Mouse (Mus musculus): ENCODE measurements around the gene Txndc16. TPM values are rescaled to one million over a fixed set of nuclear protein-coding genes. Genes with fewer than 3 reads are reported as not detected.

Txndc16 gene
- total RNA-seq (2021) = 10 to 100 TPM; 16.5 to 17.0 TPM
- 6.6 and 14.6 TPM in 2 replicates for polyA plus RNA-seq (2012; rRNA removed)
- long read RNA-seq, full-length matches to known transcripts = 4 of 7 reads
- long read RNA-seq, partial matches to known transcripts = 0 of 7 reads
- long read RNA-seq, other reads (novel, unspliced or antisense) = 3 of 7 reads

DNA sequence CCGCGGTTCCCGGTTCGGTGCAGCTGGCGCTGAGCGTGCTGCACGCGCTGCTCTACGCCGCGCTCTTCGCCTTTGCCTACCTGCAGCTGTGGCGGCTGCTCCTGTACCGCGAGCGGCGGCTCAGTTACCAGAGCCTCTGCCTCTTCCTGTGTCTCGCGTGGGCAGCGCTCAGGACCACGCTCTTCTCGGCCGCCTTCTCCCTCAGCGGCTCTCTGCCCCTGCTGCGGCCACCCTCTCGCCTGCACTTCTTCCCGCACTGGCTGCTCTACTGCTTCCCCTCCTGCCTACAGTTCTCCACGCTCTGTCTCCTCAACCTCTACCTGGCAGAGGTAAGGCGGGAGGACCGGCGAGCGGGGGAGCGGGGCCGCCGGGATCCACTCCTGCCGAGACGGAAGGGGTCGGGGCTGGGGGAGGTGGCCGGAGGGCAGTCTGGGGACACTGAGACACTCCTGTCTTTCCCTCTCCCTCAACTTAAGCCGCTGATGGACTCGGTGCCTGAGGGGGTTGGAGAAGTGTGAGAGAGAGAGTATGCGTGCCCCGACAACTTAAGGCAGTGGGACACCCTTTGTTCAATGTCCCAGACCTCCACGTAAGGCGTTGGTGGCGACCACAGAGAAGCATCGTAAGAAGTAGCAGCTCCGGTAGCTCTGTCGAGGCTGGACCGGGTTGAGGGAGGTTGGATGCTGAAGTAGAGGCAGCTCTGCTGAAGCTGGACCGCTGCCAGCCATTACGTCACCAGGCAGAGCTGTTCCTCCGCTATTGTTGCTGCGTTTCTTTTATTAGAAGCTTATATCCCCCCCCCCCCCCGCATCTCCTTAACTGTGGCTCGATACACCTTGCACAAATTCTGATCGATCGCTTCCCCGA, at the start of gene Txndc16:
TSS of gene Txndc16 (minus strand) at position 239 of the 867 bp plus-strand sequence.
- DNase-seq = peak; percentile 80

DNA sequence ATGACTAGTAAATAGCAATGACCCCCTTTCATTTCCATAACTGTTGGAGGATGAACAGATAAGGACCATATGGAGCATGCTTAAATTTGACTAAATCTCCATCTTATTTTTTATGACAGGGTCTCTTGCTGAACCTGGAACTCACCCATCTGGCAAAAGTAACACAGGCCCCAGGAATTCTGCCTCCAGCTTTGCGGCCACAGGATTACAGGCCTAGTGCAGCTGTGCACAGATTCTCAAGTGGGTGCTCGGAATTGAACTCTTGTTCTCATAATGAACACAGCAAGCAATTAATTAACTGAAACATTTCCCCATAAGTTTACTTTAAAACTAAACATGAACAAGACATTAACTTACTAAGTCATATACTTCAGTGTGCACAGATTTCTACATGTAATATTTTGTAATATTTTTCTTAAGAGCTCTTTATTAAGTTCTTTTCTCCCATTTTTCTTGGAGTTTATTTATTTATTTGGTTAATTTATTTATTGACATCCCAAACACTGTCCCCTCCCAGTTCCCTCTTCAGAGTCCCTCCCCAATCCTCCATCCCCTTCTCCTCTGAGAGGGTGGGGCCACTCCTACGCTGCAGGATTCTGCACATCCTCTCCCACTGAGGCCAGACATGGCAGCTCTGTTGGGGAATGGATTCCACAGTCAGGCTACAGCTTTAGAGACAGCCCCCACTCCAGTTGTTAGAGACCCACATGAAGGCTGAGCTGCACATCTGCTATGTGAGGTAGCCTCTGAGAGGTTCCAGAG, 43.9 kb upstream of the Txndc16 start:
- DNase-seq = no peak

DNA sequence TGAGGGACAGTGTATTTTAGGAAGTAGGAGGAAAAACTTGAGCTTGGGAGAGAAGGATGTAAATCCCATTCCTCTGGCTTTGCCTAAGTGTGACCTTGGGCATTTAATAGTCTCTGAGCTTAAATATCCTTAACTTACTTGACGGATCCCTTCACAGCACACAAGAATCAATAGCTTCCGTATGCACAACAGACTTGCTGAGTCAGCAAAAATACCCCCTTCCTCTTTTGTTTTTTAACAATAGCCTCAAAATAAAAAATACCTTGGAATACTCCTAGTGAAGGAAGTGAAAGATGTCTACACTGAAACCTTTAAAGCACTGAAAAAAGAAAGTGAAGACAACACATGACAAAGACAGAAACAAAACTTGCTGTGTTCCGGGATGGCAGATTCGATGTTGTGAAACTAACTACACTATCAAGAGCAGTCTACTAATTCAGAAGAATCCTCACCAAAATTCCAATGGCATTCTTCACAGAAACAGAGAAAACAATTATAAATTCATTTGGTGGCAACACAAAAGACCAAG, 31.5 kb upstream of the Txndc16 start:
- no peak for DNase-seq

DNA sequence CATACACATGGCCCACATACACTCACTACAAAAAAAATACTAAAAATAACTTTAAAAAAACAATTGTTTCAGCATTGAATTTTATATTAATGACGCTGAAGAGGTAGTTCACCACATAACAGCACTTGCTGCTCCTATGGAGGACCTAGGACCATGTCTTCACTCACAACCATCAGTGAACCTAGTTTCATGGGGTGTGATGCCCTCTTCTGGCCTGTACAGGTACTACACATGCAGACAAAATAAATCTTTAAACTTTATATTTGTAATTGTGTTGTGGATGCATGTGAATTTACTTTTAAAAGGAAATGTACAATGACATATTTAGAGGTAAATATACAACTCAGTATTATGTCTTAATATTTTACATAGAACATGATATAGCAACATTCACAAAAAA, 21.5 kb upstream of the Txndc16 start:
- DNase-seq = no peak

DNA sequence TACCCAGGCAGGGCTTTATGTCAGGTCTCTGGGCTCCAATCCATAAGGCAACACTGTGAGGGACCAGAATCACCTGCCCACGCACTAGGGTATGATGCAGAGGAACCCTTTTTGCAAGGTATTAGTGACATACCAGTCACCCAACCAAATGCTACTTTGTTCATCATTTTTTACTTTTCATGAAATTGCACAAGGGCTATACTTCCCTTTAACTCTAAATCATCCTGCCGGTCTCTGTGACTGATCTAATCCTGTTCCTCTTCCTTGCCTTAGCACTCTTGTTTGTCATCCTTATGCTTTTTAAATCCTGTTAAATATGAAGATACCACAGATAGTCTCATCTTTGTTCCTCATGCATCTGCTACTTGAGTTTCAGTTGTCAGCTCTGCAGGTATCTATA, 18.9 kb upstream of the Txndc16 start:
- no peak for DNase-seq

DNA sequence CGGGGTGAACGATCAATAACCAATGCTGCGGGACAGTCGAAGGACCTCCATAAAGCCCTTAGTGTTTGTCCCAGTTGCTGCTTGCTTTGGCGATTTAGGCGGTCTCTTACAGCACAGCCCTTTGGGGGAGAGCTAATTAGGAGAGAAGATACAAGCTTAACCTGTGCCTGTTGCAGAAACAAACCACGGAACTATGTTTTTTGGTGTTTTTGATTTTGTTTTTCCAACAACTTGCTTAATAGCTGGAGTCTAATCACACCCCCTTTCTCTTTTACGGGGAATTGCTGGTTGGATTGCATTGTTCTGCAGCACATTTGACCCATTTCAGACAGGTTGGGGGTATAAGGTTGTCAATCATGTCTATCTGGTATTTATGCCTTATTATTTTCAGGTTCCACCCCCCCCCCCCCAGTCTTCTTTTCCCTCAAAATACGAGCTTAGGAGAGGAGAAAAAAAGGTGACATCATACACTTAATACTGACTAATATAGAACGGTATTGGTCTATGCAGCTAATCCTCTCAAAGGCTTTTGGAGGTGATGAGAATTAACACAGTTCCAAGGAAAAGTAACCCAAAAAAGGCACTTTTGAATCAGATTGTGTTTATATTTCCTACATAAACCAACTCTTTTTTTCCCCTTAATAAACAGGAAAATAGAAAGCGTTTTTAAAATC, 966 bp upstream of the Txndc16 start:
- no peak for DNase-seq

DNA sequence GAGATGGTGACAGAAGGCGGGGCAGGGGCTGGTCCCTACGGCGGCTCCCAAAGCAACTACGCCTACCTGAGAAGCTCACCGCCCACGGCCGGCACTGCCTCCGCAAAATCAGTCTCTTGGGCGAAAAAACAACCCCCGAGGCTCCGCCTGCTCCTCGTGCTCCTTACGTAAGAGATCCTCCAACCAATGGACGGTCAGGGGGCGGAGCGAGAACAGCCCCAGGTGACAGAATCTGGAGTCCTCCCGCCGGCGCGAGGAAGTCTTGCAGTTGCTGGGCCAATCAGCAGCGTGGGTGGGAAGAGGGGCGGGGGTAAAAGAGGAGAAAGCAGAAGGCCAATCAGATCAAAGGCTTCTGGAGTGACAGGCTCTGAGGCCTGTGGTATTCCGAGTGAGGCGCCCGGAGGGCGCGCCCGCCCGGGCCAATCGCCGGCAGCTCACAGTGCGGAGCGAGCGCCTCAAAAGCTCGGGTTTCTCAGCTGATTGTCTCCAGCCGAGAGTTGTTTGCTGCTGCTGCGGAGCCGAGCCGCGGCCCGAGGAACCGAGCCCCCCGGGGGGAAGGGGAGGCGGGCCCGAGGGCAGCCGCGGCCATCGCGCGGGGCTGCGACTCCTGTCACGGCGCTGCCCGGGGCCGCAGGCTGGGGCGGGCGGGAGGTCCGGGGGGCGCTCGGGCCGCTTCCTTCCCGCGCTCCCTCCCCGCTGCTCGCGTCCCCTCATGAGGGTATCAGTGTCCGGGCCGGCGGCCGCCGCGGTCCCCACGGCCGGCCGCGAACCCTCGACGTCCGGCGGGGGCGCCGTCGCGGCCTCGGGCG, 643 bp downstream of the Txndc16 start, which contains the start of gene Gpr137c:
TSS of gene Gpr137c (plus strand) at position 437 of the 809 bp plus-strand sequence.
- peak; percentile 99 for DNase-seq

DNA sequence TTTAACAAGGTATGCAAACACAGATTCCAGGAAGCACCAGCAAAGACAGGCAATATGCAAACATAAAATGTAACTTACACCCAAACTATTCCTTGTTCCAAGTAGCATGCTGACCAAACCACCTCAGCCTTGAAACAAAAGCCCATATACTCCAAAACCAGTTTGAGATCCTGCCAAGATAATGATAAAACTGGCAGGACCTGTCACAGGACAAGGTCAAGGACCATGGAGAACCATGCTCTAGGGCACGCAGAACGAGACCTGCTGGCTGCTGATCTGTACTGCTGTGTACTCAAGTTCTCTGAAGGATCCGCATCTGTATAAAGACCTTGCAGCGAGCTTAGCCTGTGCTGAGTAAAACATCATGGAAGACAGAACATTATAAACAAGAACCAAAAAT, 2.4 kb downstream of the Txndc16 start:
- peak; percentile 42 for DNase-seq

DNA sequence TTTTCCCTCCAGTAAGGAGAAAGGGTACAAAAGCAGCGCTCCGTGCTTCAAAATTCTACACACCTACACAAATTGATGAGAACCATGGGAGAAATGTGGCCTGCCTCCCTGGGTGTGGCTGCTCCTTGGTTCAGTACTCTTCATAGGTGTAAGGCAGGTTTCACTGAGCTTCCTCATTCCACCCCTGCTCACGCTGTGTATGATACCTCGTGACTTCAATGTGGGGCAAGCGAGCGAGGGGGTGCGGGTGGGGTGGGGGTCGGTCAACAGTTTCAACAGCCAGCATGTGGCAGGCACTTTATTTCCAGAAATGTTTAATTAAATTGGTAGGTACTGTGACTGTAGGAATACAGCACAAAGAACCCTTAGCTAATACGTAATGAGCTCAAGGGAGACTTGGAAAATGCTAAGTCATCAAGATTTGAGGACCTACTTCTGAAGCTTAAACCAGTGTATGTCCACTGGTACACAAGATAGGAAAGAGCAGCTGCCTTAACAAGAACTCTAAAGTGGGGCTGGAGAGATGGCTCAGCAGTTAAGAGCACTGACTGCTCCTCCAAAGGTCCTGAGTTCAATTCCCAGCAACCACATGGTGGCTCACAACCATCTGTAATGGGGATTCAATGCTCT, 3.3 kb downstream of the Txndc16 start:
- no peak for DNase-seq

DNA sequence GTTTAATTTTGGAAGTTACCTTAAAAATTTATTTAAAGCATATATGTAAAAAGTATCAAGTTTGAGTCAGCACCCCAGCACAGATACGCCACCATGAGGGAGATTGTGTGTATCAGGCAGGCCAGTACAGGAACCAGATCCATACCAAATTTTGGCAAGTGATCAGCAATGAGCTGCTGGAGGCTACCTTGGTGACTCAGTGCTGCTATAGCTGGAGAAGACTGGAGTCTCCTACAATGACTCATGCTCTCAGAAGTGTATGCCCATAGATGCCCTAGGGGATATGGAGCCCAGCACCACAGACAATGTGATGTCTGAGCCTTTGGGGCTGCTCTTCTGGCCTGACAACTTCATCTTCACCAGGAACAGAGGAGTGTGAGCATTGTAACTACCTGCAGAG, 8.7 kb downstream of the Txndc16 start:
- DNase-seq = no peak

DNA sequence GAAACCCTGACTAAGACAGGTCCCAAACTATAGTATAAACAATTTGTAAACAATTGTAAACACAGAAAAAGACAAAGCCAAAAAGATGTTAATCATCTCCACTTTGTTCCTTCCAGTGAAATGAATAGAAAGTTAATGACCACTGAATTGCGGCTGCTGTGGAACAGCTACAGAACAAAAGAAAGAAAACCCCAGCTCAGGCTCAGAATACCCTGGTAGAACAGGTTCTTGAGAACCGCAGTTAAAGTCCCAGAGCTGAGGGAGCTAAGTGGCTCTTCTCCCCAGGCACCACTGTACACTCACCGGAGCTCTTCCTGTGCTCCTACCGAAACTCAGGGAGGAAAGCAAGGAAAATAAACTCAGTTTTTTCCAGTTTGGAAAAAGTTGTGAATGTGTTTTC, 9.4 kb downstream of the Txndc16 start:
- no peak for DNase-seq

DNA sequence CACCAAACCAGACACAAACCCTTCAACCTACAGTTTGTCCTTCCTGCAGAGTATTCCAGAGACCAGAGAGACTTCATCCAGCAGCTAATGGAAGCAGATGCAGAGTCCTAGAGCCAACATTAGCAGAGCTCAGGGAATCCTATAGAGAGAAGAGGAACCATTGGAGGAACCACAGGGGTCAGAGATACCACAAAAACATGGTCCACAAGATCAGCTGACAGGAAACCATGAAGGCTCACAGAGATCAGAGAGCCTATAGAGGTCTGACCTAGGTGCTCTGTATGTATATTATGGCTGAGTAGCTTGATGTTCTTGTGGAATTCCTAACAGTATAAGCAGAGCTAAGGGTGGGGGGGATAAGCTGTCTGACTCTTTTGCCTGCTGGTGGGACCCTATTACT, 19.5 kb downstream of the Txndc16 start:
- no peak for DNase-seq

DNA sequence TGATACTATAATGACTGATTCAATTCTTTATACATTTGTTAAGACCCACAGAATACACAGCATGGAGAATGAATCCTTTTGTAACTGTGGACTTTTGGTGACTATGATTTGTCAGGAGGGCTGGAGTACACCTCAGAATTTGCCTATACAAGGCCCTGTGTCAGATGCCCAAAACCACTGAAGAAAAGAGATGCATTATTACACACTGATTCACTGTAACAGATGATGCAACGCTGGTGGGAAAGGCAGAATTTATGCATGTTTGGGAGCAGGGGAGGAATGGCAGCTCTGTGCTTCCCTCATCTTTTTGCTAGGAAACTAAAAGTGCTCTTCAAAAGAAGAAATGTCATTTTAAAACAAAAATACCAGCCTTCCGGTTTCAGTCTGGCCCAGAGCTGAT, 29.1 kb downstream of the Txndc16 start:
- no peak for DNase-seq

DNA sequence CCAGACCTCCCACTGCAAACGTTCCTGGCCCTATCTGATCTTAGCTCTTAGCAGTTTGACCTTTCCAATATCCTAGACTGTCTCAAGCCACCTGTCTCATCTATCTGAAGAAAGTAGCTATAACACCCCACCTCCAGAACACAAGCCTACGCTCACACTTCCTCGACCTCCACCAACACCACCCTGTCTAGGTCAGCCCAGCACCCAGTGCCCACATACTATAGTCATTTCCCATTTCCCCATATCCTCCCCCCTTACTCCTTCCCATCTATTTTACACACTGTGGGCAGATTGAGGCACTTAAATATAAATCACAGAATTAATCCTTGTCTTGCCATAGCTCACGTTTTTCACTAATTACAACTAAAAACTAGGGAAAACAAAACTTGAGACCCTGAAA, 38.5 kb downstream of the Txndc16 start:
- DNase-seq = no peak

DNA sequence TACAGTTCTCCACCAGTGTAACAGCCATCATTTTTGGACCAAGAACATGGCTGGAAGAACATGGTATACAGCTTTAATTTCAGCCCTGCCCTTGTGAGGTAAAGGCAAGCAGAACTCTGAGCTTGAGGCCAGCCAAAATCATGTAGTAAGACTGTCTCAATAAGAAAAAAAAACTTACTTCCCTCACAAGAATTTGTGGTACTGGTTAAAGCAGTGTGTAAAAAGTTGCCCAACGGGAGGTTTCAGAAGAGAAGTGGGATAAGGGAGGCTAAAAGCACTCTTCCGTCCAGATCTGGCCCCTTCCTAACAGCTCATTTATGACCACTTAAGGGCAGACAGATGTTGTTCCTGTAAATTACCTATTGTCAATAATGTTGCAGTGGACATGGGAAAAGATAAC, 40.5 kb downstream of the Txndc16 start:
- DNase-seq = no peak

DNA sequence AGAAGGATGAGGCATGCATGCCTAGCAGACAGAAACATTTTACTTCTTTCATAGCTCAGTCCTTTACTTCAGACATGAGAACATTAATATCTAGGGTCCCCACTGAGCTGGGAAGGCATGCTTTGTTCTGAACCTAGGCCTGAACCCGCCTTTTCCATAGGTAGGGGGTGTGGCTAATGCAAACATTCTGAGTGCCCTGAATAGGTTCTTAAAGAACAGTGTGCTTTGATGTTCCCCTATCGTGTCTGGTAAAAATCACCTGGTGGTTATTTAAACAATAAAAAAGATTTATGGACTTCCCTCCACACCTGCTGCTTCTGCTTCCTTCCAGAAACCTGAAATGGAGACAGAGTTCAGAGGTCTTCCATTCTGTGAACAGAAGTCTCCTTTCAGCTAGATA, 40.9 kb downstream of the Txndc16 start:
- DNase-seq = no peak

DNA sequence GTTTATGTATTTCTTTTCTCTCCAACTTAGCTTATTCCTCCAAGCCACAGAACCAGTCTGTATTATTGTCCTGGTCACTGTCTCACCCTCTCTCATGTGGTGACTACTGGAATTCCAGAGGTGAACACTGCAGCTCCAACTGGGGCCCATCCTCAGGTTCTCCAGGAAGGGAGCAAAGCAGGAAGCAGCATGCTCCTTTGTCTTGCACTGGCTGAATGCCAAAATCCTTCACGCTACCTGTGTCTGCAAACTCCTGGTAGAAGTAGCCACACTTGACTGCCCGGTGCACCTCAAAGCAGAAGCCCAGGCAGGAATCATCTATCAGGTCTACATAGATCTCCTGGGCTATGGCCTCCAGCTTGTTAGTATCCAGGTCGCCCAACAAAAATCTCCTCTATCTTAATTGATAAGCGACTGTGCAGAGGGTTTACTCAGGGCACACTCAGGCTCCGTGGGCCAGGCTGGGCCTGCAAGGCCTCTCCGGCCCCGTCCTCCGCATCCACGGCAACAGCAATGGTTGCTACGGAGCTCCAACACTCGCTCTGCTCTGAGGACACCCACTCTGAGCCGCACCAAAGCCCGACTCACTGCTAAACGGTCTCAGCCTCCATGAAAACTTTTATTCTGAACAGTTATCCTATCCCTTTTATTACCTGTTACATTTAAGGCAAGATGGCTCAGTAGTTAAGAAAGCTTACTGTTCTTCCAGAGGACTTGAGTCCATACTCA, 45.0 kb downstream of the Txndc16 start:
- DNase-seq = no peak

DNA sequence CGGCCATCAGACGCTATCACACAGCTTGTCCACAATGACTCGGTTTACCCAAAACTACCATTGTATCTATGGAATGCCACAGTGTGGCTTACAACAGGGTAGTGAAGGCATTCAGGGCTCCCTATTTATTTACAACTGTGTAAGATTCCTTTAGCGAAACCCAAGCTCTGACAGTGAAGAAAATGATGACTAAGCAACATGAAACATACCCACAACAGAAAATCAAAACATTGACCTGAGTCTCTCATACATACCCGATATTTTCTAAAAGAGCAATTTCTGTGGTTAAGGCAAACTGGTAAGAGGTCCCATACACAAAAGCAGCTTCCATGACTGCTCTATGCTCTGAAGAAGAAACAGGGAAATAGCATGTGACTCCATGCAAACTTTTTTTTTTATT, 47.9 kb downstream of the Txndc16 start:
- no peak for DNase-seq

DNA sequence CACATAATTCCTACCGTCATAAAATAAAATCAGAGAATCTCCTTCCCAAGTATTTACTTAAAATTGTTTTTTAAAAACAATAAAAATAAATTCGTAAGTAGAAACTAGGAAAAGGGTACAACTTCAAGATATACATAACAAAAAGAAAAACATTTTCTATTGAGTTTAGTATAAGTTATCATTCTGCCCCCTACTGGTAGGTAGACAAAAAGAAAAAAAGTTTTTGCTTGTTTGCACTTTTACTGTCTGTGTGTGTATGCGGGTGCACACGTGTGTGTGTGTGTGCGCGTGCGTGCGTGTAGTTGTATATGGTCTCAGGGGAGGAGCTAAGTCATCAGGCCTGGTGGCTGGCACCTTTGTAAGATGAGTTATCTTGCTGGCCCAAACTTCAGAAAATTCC, 52.8 kb downstream of the Txndc16 start:
- DNase-seq = no peak
